Mouse (Mus musculus): ENCODE data around the gene Gm11060. TPM values are rescaled to one million over a fixed set of nuclear protein-coding genes. Genes with fewer than 3 reads are reported as not detected.

Gene Gm11060
- total and polyA plus RNA-seq, 2 experiments from 2014 or later: not detected

GRCm38 (mm10) chr2:105139471-105139870 is 47.7 kb downstream of the Gm11060 start:
- DNase-seq: no peak
- 78% methylated on average over 7 of the region's 7 CpGs for WGBS
- Histone ChIP-seq H3K27ac (ENCODE audit: low read depth, low read length) (no peak overlapping the region), H3K4me1 (ENCODE audit: insufficient read depth) (no peaks in the 10 kb centered on the region), H3K4me2 (ENCODE audit: low read depth) (no peak overlapping the region), H3K9ac (no peak overlapping the region), H3K27me3 (ENCODE audit: insufficient read depth, low read length) (peaks cover 42% of the 10 kb centered on the region), H3K4me3 (ENCODE audit: low read depth, low read length) (no peak overlapping the region), H3K9me3 (ENCODE audit: low read length) (no peaks in the 10 kb centered on the region), H3K36me3 (ENCODE audit: insufficient read depth) (no peaks in the 10 kb centered on the region)
- no peak for ATAC-seq
- TF ChIP-seq CTCF (IDR thresholded peaks at IDR 0.05; ENCODE audit: low read depth): no peak

GRCm38 (mm10) chr2:105141371-105141770 is 49.6 kb downstream of the Gm11060 start:
- TF ChIP-seq CTCF (IDR thresholded peaks at IDR 0.05; ENCODE audit: low read depth): no peak
- no peak overlapping the region for H3K4me3 ChIP-seq (ENCODE audit: low read depth, low read length)
- H3K9me3 ChIP-seq (ENCODE audit: low read length): no peaks in the 10 kb centered on the region
- 28% methylated on average over 7 of the region's 7 CpGs for WGBS
- no peak overlapping the region for H3K27ac ChIP-seq (ENCODE audit: low read depth, low read length)
- peaks cover 28% of the 10 kb centered on the region for H3K27me3 ChIP-seq (ENCODE audit: insufficient read depth, low read length)
- H3K4me1 ChIP-seq (ENCODE audit: insufficient read depth): no peaks in the 10 kb centered on the region
- H3K4me2 ChIP-seq (ENCODE audit: low read depth): no peak overlapping the region
- H3K9ac ChIP-seq: no peak overlapping the region
- no peaks in the 10 kb centered on the region for H3K36me3 ChIP-seq (ENCODE audit: insufficient read depth)
- ATAC-seq (no peak), DNase-seq (no peak)

Other genes with a start within 250 kb of the Gm11060 start
- gene Prrg4, start 242.1 kb upstream of the Gm11060 start, total RNA-seq (2014; rRNA removed): 1.2 TPM in 2 replicates
- 0.31 and 1.1 TPM in 2 replicates for gene Prrg4, start 242.1 kb upstream of the Gm11060 start, polyA plus RNA-seq (2015; fragmentation: Nextera tagmentation; extraction: Ambion mirVana)
- not detected in 2 replicates for gene Ccdc73, start 224.2 kb upstream of the Gm11060 start, total RNA-seq (2014; rRNA removed)
- 3.9 and 4.8 TPM in 2 replicates for gene Ccdc73, start 224.2 kb upstream of the Gm11060 start, polyA plus RNA-seq (2015; fragmentation: Nextera tagmentation; extraction: Ambion mirVana)
- gene Eif3m, start 74.9 kb upstream of the Gm11060 start, total RNA-seq (2014; rRNA removed): 192 and 234 TPM in 2 replicates
- gene Eif3m, start 74.9 kb upstream of the Gm11060 start, polyA plus RNA-seq (2015; fragmentation: Nextera tagmentation; extraction: Ambion mirVana): 191 and 230 TPM in 2 replicates
- 0.08 and 0.14 TPM in 2 replicates for gene Wt1, start 34.5 kb downstream of the Gm11060 start, total RNA-seq (2014; rRNA removed)
- 0.19 and 0.24 TPM in 2 replicates for gene Wt1, start 34.5 kb downstream of the Gm11060 start, polyA plus RNA-seq (2015; fragmentation: Nextera tagmentation; extraction: Ambion mirVana)
- gene Them7, start 132.3 kb downstream of the Gm11060 start, total RNA-seq (2014; rRNA removed): not detected in 2 replicates
- gene Them7, start 132.3 kb downstream of the Gm11060 start, polyA plus RNA-seq (2015; fragmentation: Nextera tagmentation; extraction: Ambion mirVana): not detected in 2 replicates

Measured in forebrain, postnatal 0 days (tissue).